29 mouse cellular contexts compared by ENCODE assay signal in genomic region chrX:12060848-12061247, GRCm38 (mm10).
"Had no signal": no experiment of that assay in that cellular context is flagged by ENCODE, and none has a peak within 500 bp of the region (broad histone marks: within the 10 kb centered on the region; RNA-seq: fewer than 3 reads in every experiment).

No protein-coding gene starts in this region.

- DNase-seq: cerebellum, adult 2 months; cerebellum, adult 8-10 months; cerebellum, adult 9-10 months; cerebellum, adult 9-11 months; cerebellum, postnatal 10 days; cerebellum, postnatal 14 days; cerebellum, postnatal 25 days; cerebellum, postnatal 36 days; embryo, embryonic 11 days; forebrain, postnatal 0 days; gastrocnemius, adult 2 months; gastrocnemius, postnatal 10 days; gastrocnemius, postnatal 14 days; gastrocnemius, postnatal 25 days; gastrocnemius, postnatal 36 days; heart, adult 11 months; heart, adult 18-20 months; heart, adult 2 months had no signal

- H3K4me2 ChIP-seq: embryonic facial prominence, embryonic 12.5 days; embryonic facial prominence, embryonic 13.5 days; embryonic facial prominence, embryonic 15.5 days; forebrain, embryonic 13.5 days; forebrain, embryonic 15.5 days had no signal

- H3K9ac ChIP-seq: embryonic facial prominence, embryonic 12.5 days; embryonic facial prominence, embryonic 13.5 days; embryonic facial prominence, embryonic 15.5 days; forebrain, embryonic 12.5 days; forebrain, embryonic 13.5 days; forebrain, embryonic 15.5 days; forebrain, postnatal 0 days had no signal

- ATAC-seq: forebrain, embryonic 13.5 days; forebrain, embryonic 14.5 days; forebrain, embryonic 15.5 days; forebrain, embryonic 16.5 days; forebrain, postnatal 0 days had no signal

- H3K27me3 ChIP-seq: forebrain, embryonic 15.5 days had no signal

- H3K9me3 ChIP-seq: embryonic facial prominence, embryonic 10.5 days; embryonic facial prominence, embryonic 12.5 days; embryonic facial prominence, embryonic 13.5 days; embryonic facial prominence, embryonic 15.5 days; forebrain, embryonic 10.5 days; forebrain, embryonic 12.5 days; forebrain, embryonic 13.5 days; forebrain, embryonic 15.5 days had no signal

- H3K27ac ChIP-seq: embryonic facial prominence, embryonic 10.5 days; embryonic facial prominence, embryonic 12.5 days; embryonic facial prominence, embryonic 13.5 days; embryonic facial prominence, embryonic 15.5 days; forebrain, embryonic 10.5 days; forebrain, embryonic 12.5 days; forebrain, embryonic 13.5 days; forebrain, embryonic 15.5 days; gastrocnemius, adult 2 months; heart, adult 2 months had no signal

- H3K4me3 ChIP-seq: embryonic facial prominence, embryonic 10.5 days; embryonic facial prominence, embryonic 12.5 days; embryonic facial prominence, embryonic 13.5 days; embryonic facial prominence, embryonic 15.5 days; erythroblast, embryonic 14.5 days; forebrain, embryonic 10.5 days; forebrain, embryonic 12.5 days; forebrain, embryonic 13.5 days; forebrain, embryonic 15.5 days; gastrocnemius, adult 2 months; heart, adult 2 months had no signal
